Mouse (Mus musculus) neural tube, embryonic 13.5 days (tissue): ENCODE measurements at regions not wholly inside any gene's neighbourhood (a gene's known extent, or its start where the extent isn't known, plus 50 kb on each side); places are given as distances from the start of the nearest gene placed in this dataset.

Experiments
- ATAC-seq: fragments of 200-750 bp; cut with Nextera tagmentation; 2 replicates; pipeline ENCODE4 v1.8.0; 2017; ENCODE audit warnings: low read depth, mild to moderate bottlenecking, moderate TSS enrichment, moderate library complexity
- H3K27ac ChIP-seq: fragments of 300-500 bp; sonication (generic); replicated peaks from 2 replicates; pipeline ENCODE4 v1.5.1; 2015; ENCODE audit warnings: moderate library complexity, mild to moderate bottlenecking, inconsistent platforms
- H3K27me3 ChIP-seq: fragments of 300-500 bp; sonication (generic); 2 replicates; pipeline ENCODE4 v1.6.1; 2015; ENCODE audit warnings: mild to moderate bottlenecking, inconsistent platforms
- H3K36me3 ChIP-seq: fragments of 300-500 bp; sonication (generic); 2 replicates; pipeline ENCODE4 v1.6.1; 2015; ENCODE audit warnings: mild to moderate bottlenecking, inconsistent platforms
- H3K4me1 ChIP-seq: fragments of 300-500 bp; sonication (generic); replicated peaks from 2 replicates; pipeline ENCODE4 v1.6.1; 2015; ENCODE audit warnings: inconsistent platforms
- H3K4me2 ChIP-seq: fragments of 300-500 bp; sonication (generic); 2 replicates; pipeline ENCODE4 v1.6.1; 2015; ENCODE audit warnings: inconsistent platforms, mild to moderate bottlenecking, moderate library complexity
- H3K4me3 ChIP-seq: fragments of 300-500 bp; sonication (generic); 2 replicates; pipeline ENCODE4 v1.5.1; 2015; ENCODE audit warnings: mild to moderate bottlenecking, inconsistent platforms
- H3K9ac ChIP-seq: fragments of 300-500 bp; sonication (generic); 2 replicates; pipeline ENCODE4 v1.6.1; 2015; ENCODE audit warnings: moderate library complexity, mild to moderate bottlenecking, inconsistent platforms
- H3K9me3 ChIP-seq: fragments of 300-500 bp; sonication (generic); 2 replicates; pipeline ENCODE4 v1.6.1; 2016; ENCODE audit warnings: inconsistent platforms
- WGBS: fragments of 180-500 bp; shearing (Covaris S2); methylation state at CpG from one replicate; pipeline ENCODE4 v1.1.7; 2015; 5-methylcytosine and 5-hydroxymethylcytosine counted together

DNA sequence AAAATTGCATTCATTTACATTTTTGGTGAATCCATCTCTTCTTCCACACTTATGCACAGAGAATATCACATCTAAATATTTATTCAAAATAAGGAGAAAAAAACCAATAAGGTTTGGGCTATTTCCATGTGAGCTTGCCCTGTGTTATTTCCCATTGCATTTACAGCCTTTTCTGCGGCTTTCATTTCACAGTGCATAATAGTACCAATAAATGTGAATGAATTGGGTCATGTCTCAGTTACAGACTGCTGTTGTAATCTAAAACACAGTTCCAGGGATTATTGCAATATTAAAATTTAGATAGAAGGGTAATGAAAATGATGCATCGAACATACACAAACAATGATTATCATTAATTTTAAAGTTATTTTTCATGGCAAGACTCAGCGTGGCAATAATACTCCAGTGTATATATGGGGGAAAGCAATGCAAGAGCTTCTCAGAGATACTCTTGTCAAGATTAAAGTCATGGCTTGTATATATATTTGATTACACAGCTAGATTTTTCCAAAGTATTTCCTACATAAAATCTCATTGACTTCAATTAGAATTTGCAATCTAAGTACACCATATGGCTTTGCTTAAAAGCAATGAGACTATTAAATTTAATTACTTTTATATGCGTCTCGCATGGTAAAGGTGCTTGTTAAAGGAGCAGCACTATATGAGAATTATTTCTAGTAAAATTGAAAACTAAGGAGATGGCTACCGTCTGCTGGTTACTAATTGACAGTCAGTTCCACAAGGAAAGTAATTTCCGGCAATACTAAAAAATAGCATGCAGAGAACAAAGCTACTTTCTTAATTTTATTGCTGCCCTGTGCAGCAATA lies 782.1 kb upstream of the Cdh9 start:
- WGBS = 63% methylated on average over 7 of the region's 7 CpGs
- H3K4me3 ChIP-seq = no peak overlapping the region
- no peak overlapping the region for H3K4me2 ChIP-seq
- ATAC-seq = peak; percentile 83
- H3K27ac ChIP-seq = no peak overlapping the region
- no peaks in the 10 kb centered on the region for H3K4me1 ChIP-seq
- H3K36me3 ChIP-seq = no peaks in the 10 kb centered on the region
- no peak overlapping the region for H3K9ac ChIP-seq
- no peaks in the 10 kb centered on the region for H3K9me3 ChIP-seq
- no peaks in the 10 kb centered on the region for H3K27me3 ChIP-seq

DNA sequence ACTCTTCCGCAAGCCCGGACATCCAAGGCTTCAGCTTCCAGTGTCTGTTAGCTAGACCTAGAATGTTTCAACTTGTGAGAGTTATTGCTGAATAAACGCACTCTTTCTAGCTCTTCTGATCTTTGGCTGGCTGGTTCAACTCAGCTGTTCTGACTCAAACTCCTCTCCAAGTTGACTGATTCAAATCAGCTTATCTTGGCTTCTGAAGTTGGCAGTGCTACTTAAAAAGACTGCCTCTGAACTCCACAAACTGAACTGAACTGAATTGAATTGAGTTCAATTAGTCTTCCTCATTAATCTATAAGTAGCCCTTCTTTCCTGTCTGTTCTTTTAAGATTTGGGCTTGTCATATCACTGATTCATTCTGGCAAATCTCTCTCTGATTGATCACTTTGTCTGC lies 769.1 kb upstream of the Cdh9 start:
- WGBS = 96% methylated on average over 3 of the region's 3 CpGs
- H3K4me1 ChIP-seq = no peaks in the 10 kb centered on the region
- no peak for ATAC-seq
- no peak overlapping the region for H3K4me3 ChIP-seq
- no peak overlapping the region for H3K4me2 ChIP-seq
- H3K27ac ChIP-seq = no peak overlapping the region
- H3K27me3 ChIP-seq = no peaks in the 10 kb centered on the region
- no peaks in the 10 kb centered on the region for H3K36me3 ChIP-seq
- H3K9ac ChIP-seq = no peak overlapping the region
- H3K9me3 ChIP-seq = no peaks in the 10 kb centered on the region

DNA sequence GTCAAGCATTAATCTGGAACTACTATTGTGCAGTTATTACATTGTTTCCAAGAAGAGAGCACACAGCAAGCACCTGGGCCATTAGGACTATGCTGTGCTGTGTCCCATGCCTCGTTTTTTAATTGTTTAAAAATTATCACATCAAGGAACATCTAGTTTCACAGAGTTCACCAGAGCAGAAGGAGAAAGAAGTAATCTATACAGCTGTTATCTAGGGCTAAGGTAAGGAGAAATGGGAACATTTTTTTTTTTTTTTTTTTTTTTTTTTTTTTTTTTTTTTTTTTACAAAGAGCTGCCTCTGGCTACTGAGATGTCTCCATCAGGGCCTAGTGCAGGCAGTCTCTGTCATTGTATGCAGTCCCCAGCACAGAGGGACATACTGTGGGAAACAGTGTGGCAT lies 760.0 kb upstream of the Cdh9 start:
- Histone ChIP-seq H3K4me2 (no peak overlapping the region), H3K27me3 (no peaks in the 10 kb centered on the region), H3K9ac (no peak overlapping the region), H3K9me3 (no peaks in the 10 kb centered on the region), H3K4me3 (no peak overlapping the region), H3K4me1 (no peaks in the 10 kb centered on the region), H3K27ac (no peak overlapping the region), H3K36me3 (no peaks in the 10 kb centered on the region)
- no peak for ATAC-seq
- 67% methylated on average over 1 of the region's 1 CpGs for WGBS

DNA sequence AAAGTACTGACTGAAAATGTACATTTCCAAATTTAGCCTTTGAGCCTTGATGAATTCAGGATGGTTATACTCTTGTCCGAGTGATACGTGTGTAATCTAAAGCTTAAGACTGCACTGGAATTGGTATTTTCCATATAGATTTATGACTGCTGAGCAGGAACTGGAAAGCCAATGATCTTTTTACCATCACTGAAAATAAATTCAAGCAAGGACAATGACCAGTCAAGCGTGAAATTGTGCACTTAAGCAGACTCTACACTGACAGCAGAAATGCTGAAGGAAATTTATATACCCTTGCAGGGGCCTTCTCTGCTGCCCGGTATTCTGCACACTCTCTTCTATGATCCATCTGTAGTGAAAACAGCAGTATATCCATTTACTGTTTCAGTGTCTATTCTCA lies 751.8 kb upstream of the Cdh9 start:
- ATAC-seq = peak; percentile 82

More for the DNA sequence above, 751.8 kb upstream of the Cdh9 start:
- no peak overlapping the region for H3K4me3 ChIP-seq
- no peaks in the 10 kb centered on the region for H3K27me3 ChIP-seq
- no peaks in the 10 kb centered on the region for H3K9me3 ChIP-seq
- no peaks in the 10 kb centered on the region for H3K36me3 ChIP-seq
- H3K4me1 ChIP-seq = 0 out of 2 replicates have a peak, but pooled peaks cover 4% of the 10 kb centered on the region
- no peak overlapping the region; the same call in 1 of the 2 replicates for H3K27ac ChIP-seq
- no peak overlapping the region for H3K4me2 ChIP-seq
- no peak overlapping the region for H3K9ac ChIP-seq
- WGBS = 20% methylated on average over 4 of the region's 4 CpGs
